Mouse (Mus musculus): ENCODE measurements around the gene Gfer.

The Gfer gene

GRCm38 (mm10) chr17:24696011-24696697, at the start of gene Gfer, which contains the start of gene Noxo1:
TSS of gene Gfer (minus strand) at chr17:24696156.
TSS of gene Noxo1 (plus strand) at chr17:24696234.
- in situ Hi-C loops (cut with MboI, MseI): no loop called here

GRCm38 (mm10) chr17:24744381-24744780, 48.4 kb upstream of the Gfer start:
- in situ Hi-C loops (cut with MboI, MseI): no loop called here

GRCm38 (mm10) chr17:24743896-24744295, 47.9 kb upstream of the Gfer start:
- in situ Hi-C loops (cut with MboI, MseI): no loop called here

- in situ Hi-C loops (cut with MboI, MseI): no loop called here
Measured at GRCm38 (mm10) chr17:24742307-24742706, 46.4 kb upstream of the Gfer start.

GRCm38 (mm10) chr17:24739926-24740325, 44.0 kb upstream of the Gfer start:
- in situ Hi-C loops (cut with MboI, MseI): no loop called here

GRCm38 (mm10) chr17:24738238-24738637, 42.3 kb upstream of the Gfer start:
- in situ Hi-C loops (cut with MboI, MseI): no loop called here

- in situ Hi-C loops (cut with MboI, MseI): no loop called here
Measured at GRCm38 (mm10) chr17:24737135-24737810, 41.3 kb upstream of the Gfer start.

- in situ Hi-C loops (cut with MboI, MseI): no loop called here
Measured at GRCm38 (mm10) chr17:24736330-24737051, 40.5 kb upstream of the Gfer start, which contains the start of gene Msrb1. TSS of gene Msrb1 (plus strand) at chr17:24736642.

GRCm38 (mm10) chr17:24735446-24735845, 39.5 kb upstream of the Gfer start:
- in situ Hi-C loops (cut with MboI, MseI): no loop called here

- in situ Hi-C loops (cut with MboI, MseI): no loop called here
Measured at GRCm38 (mm10) chr17:24734513-24734912, 38.6 kb upstream of the Gfer start.

- in situ Hi-C loops (cut with MboI, MseI): no loop called here
Measured at GRCm38 (mm10) chr17:24733434-24734050, 37.6 kb upstream of the Gfer start.

- in situ Hi-C loops (cut with MboI, MseI): no loop called here
Measured at GRCm38 (mm10) chr17:24732233-24732935, 36.4 kb upstream of the Gfer start.

- in situ Hi-C loops (cut with MboI, MseI): no loop called here
Measured at GRCm38 (mm10) chr17:24730787-24731186, 34.8 kb upstream of the Gfer start.

- in situ Hi-C loops (cut with MboI, MseI): no loop called here
Measured at GRCm38 (mm10) chr17:24729067-24729466, 33.1 kb upstream of the Gfer start.

- in situ Hi-C loops (cut with MboI, MseI): no loop called here
Measured at GRCm38 (mm10) chr17:24728184-24728583, 32.2 kb upstream of the Gfer start.

- in situ Hi-C loops (cut with MboI, MseI): no loop called here
Measured at GRCm38 (mm10) chr17:24727618-24728017, 31.7 kb upstream of the Gfer start, which contains the start of gene Rpl3l. TSS of gene Rpl3l (plus strand) at chr17:24727820.

GRCm38 (mm10) chr17:24725637-24726390, 29.9 kb upstream of the Gfer start:
- in situ Hi-C loops (cut with MboI, MseI): no loop called here

- in situ Hi-C loops (cut with MboI, MseI): no loop called here
Measured at GRCm38 (mm10) chr17:24724184-24724583, 28.2 kb upstream of the Gfer start, which contains the start of gene Ndufb10. TSS of gene Ndufb10 (minus strand) at chr17:24724478.

- in situ Hi-C loops (cut with MboI, MseI): no loop called here
Measured at GRCm38 (mm10) chr17:24723881-24724180, 27.9 kb upstream of the Gfer start.

GRCm38 (mm10) chr17:24723122-24723880, 27.3 kb upstream of the Gfer start:
- in situ Hi-C loops (cut with MboI, MseI): no loop called here
